Mouse (Mus musculus) cerebellum, postnatal 14 days (tissue): ENCODE data around the gene Cd300ld3.
"Not testable (repeated sequence)": the region's sequence is repeated elsewhere in the genome, so short reads cannot be mapped to it uniquely, and the experiment has no call there.

Source experiments
- DNase-seq, 2 experiments: peaks; one replicate each; pipeline ENCODE4 v3.0.0; 2021; ENCODE audit warnings: mixed read lengths in 2 of 2

Gene Cd300ld3

DNA sequence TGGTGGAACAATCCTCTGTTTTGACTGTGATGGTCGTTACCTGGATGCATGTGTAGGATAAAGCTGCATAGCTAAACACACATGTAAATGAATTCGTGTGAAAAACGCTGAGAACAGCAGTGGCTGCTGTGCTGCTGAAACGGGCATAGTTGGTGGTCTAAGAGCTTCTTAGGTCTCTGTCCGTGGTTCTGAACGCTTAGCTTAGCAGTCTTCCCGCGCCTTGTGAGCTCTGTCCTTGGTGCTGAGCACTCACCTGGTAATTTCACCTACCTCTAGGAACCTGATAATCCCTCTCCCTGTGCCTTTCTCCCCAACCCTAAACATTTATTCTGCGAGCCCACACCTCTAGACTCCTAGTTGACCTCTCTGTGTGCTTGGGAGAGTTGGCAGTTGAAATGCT lies 4.0 kb upstream of the Cd300ld3 start:
- DNase-seq: no peak

DNA sequence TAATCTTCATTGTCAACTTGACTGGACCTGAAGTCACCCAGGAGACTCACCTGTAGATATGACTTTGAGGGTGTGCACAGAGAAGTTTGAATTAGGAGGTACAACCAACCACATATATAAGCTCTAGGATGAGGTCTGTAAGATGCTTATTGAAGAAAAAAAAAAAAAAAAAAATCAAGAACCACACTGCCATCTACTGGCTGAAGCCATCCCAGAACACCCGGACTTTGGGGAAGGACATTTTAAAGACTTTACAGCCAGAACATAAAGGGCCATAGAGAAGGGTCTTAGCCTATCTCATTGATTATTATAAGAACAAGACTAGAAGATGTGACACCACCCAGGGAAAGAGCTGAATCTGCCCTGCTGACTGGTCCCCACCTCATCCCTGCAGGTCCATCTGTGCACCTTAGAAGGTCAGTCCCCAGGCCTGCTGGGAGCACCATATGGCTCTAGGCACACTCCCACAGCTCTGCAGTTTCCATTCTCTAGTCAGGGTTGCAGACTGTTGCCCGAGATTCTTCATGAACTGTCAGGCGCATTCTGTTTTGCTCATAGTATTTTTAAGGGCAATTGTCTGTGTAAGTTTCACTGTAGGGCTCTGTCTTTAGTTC lies 1.2 kb upstream of the Cd300ld3 start:
- peak; percentile 89 to 95 for DNase-seq

DNA sequence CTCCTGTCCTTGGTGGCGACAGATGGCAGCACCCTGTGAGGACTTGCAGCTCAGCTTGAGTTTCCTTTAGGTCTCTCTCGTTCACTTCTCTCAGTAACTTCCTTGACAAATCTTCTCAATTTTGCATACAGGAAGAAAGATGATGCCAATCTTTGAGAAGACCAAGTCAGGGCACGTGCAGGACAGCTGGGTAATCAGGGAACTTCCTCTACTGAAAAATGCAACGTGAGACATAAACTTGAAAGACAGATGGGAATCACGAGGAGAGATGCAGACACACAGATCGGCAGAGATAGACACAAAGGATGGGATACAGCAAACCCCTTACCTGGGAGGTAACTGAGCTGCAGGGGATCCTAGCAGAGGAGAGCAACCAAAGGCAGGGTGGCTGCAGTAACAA lies 10.5 kb downstream of the Cd300ld3 start, which contains the start of gene Cd300ld5:
Gene Cd300ld5, minus strand, starts transcription at position 101 of the 400 bp plus-strand sequence.
- DNase-seq: not testable (repeated sequence)

DNA sequence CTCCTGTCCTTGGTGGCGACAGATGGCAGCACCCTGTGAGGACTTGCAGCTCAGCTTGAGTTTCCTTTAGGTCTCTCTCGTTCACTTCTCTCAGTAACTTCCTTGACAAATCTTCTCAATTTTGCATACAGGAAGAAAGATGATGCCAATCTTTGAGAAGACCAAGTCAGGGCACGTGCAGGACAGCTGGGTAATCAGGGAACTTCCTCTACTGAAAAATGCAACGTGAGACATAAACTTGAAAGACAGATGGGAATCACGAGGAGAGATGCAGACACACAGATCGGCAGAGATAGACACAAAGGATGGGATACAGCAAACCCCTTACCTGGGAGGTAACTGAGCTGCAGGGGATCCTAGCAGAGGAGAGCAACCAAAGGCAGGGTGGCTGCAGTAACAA lies 21.3 kb downstream of the Cd300ld3 start, which contains the start of gene Cd300ld4:
Gene Cd300ld4, minus strand, starts transcription at position 101 of the 400 bp plus-strand sequence.
- not testable (repeated sequence) for DNase-seq

DNA sequence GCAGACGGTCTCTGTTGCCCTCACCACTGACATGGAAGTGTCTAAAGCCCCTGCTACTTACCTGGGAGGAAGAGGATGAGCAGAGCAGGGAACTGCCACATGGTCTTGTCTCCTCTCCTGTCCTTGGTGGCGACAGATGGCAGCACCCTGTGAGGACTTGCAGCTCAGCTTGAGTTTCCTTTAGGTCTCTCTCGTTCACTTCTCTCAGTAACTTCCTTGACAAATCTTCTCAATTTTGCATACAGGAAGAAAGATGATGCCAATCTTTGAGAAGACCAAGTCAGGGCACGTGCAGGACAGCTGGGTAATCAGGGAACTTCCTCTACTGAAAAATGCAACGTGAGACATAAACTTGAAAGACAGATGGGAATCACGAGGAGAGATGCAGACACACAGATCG lies 32.1 kb downstream of the Cd300ld3 start, which contains the start of gene Cd300ld2:
Gene Cd300ld2, minus strand, starts transcription at position 101 of the 400 bp plus-strand sequence.
- DNase-seq: not testable (repeated sequence)

DNA sequence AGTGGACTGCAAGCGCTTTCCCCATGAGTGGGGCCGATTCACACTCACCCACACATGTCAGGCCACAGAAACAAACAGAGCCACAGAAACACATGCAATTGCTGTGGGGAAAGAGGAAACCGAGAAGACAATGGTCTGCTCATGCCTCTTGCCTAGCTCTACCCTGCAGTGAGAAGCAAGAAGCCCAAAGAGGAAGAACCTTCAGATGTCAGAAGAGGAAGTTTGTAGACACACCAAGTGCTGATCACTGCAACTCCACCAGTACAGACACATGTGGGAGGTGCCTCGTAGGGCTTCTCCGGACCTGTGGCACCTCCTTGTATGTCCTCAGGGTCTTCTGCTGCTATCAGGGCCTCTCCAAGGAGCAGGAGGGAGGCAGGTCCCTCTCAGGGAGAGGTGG lies 44.1 kb downstream of the Cd300ld3 start:
- no peak for DNase-seq

DNA sequence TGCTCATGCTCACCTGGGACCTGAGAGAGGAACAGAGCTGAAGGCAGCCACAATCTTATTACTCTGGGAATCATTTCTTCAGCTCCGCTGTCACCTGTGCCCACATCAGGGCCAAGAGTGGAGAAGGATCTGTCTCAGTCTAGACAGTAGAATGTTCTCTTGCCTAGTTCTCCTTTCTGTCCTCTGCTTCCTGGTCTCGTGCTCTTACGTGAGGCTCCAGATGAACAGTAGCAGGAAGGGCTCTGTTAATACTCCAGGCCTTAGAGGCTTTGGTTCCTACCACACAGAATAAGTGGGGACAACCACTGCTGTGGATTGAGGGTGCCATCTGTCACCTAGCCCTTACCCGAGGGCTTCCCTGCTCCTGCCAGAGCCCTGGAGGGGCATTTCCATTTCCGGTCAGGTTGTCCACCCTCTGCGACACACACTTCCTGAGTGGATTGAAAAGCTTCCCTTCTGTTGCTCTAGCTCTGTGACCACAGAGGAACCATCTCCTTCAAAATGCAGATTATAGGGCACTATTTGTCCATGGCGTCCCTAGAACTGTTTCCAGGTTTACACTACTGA lies 46.7 kb downstream of the Cd300ld3 start, which contains the start of gene Cd300c2:
Gene Cd300c2, minus strand, starts transcription at position 407 of the 567 bp plus-strand sequence.
- peak; percentile 29 to 32 for DNase-seq
